8 mouse cellular contexts compared by ENCODE assay signal in the genomic region with DNA sequence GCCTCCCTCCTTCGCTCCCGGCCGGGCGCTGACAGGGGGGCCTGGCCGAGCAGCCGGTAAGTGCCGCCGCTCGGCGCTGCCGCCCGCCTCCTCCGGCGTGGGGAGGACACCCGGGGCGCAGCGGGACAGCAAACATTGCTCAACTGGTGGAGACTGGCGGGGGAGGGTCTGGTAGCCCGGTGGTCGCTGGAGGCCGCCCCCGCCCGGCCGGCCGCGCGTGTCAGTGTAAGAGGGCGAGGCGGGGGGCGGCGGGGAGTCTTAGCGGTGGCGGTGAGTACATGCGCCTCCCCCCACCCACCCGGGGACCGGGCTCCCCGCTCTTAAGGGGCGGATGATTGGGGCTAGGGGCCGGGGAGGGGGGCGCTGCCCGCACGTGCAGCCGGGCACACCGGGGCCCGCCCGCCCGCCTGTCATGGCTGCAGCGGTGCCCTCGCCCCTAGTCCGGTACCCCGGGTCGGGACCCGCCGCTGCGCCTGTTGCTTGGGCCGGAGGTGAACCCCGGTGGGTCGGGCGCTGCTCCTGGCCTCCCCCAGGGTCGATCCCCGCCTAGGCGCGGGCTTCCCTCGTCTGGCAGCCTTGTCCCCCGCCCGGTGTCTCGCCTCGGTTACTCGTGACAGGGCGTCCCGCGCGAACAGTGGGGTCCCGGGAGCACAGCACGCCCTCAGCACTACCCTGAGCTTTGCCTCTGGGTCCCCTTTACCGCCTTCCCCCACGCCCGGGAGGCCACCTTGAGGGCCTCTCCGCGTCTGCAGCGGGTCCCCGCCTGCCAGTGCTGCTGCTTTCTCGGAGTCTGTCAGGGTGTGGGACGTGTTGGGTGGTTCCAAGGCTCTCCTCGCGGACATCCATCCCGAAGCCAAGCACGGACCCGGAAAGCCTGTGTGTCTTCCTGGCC.
A peak's percentile ranks its signal among the peaks of the same experiment; 100 is the strongest.
DNase-seq lines count a peak whose midpoint lies in the region; ATAC-seq lines count a peak whose summit lies in the region.

No protein-coding gene starts in this region.

- H3K4me1 ChIP-seq in hindbrain, embryonic 15.5 days (replicated peaks): peaks cover 15% of the 10 kb centered on the region
- H3K4me1 ChIP-seq in megakaryocyte, embryonic 14.5 days: peaks cover 14% of the 10 kb centered on the region

- no peaks in the 10 kb centered on the region for H3K36me3 ChIP-seq in hindbrain, embryonic 15.5 days
- H3K36me3 ChIP-seq in megakaryocyte, embryonic 14.5 days (replicated peaks; ENCODE audit: low read length): no peaks in the 10 kb centered on the region

- 1% methylated on average over 63 of the region's 89 CpGs for WGBS in hindbrain, embryonic 15.5 days

- DNase-seq in ZHBTc4 (ENCODE audit: low read depth, low spot score): peak; percentile 69
- peak; percentile 26 to 58 for DNase-seq in cerebellum, postnatal 4 days (ENCODE audit: low spot score in 2 of 2)
- peak; percentile 51 for DNase-seq in gastrocnemius, adult 18-20 months (ENCODE audit: low spot score)
- DNase-seq in left cerebral cortex, postnatal 10 days (ENCODE audit: extremely low spot score in 1 of 2, low spot score in 2 of 2): peak; percentile 32 to 72
- DNase-seq in right cerebral cortex, postnatal 10 days (ENCODE audit: low spot score in 2 of 2): peak; percentile 43 to 51
- peak; percentile 58 for DNase-seq in urinary bladder, postnatal 36 days (ENCODE audit: low spot score in 2 of 2)

- peak overlapping the region; percentile 80 for H3K9ac ChIP-seq in hindbrain, embryonic 15.5 days

- H3K9me3 ChIP-seq in hindbrain, embryonic 15.5 days: no peaks in the 10 kb centered on the region
- H3K9me3 ChIP-seq in megakaryocyte, embryonic 14.5 days: no peaks in the 10 kb centered on the region

- intact Hi-C loops in left cerebral cortex, postnatal 10 days (cut with DNase I): loop anchor here (2.0 to 5.0 kb wide), 3 partner anchors 37 to 80 kb away; a partner anchor contains a TSS

- H3K27ac ChIP-seq in hindbrain, embryonic 15.5 days (replicated peaks): peak overlapping the region; percentile 92

- H3K4me2 ChIP-seq in hindbrain, embryonic 15.5 days: peak overlapping the region; percentile 97

- ATAC-seq in hindbrain, embryonic 15.5 days (ENCODE audit: low FRiP score, low read depth): peak; percentile 25

- no peaks in the 10 kb centered on the region for H3K27me3 ChIP-seq in hindbrain, embryonic 15.5 days
- no peaks in the 10 kb centered on the region for H3K27me3 ChIP-seq in megakaryocyte, embryonic 14.5 days (replicated peaks)

- peak overlapping the region; percentile 88 for H3K4me3 ChIP-seq in hindbrain, embryonic 15.5 days
- H3K4me3 ChIP-seq in megakaryocyte, embryonic 14.5 days (replicated peaks): peak overlapping the region; percentile 96

Comparison
In these comparisons a context has a peak if more than half of its experiments do, and no peak if none do; other contexts are left out.
1. Peak in every context shown above with its lines: DNase-seq, ATAC-seq, H3K4me3 ChIP-seq and H3K27ac ChIP-seq.